Mouse (Mus musculus) forebrain, embryonic 14.5 days (tissue): Measurements from ENCODE around the gene Gm49630. TPM values are rescaled to one million over a fixed set of nuclear protein-coding genes. Genes with fewer than 3 reads are reported as not detected.
"Not testable (repeated sequence)": the region's sequence is repeated elsewhere in the genome, so short reads cannot be mapped to it uniquely, and the experiment has no call there.

Source experiments
- ATAC-seq: fragments of 200-750 bp; cut with Nextera tagmentation; 2 replicates; pipeline ENCODE4 v1.8.0; 2017; ENCODE audit warnings: mild to moderate bottlenecking, moderate library complexity
- DNase-seq: peaks from one replicate; pipeline ENCODE4 v3.0.0-alpha.2; 2015; ENCODE audit warnings: low spot score
- H3K27ac ChIP-seq: fragments of 300-500 bp; sonication (generic); 2 replicates; pipeline ENCODE4 v1.5.1; 2014; ENCODE audit warnings: low read depth, mild to moderate bottlenecking, control low read depth, low read length, moderate library complexity
- H3K27me3 ChIP-seq: fragments of 300-500 bp; sonication (generic); replicated peaks from 2 replicates; pipeline ENCODE4 v1.6.1; 2014; ENCODE audit warnings: low read length, control low read depth, mixed read lengths; ENCODE audit not compliant: control insufficient read depth, insufficient read depth
- H3K36me3 ChIP-seq: fragments of 300-500 bp; sonication (generic); 2 replicates; pipeline ENCODE4 v1.6.1; 2014; ENCODE audit warnings: low read length, control low read depth; ENCODE audit not compliant: control insufficient read depth, insufficient read depth
- H3K4me1 ChIP-seq: fragments of 300-500 bp; sonication (generic); 2 replicates; pipeline ENCODE4 v1.6.1; 2014; ENCODE audit warnings: antibody characterized with exemption, low read length, control low read depth; ENCODE audit not compliant: control insufficient read depth, insufficient read depth
- H3K4me2 ChIP-seq: fragments of 300-500 bp; sonication (generic); 2 replicates; pipeline ENCODE4 v1.6.1; 2014; ENCODE audit warnings: mild to moderate bottlenecking, control low read depth, low read length
- H3K4me3 ChIP-seq: fragments of 300-500 bp; sonication (generic); 2 replicates; pipeline ENCODE4 v1.5.1; 2014; ENCODE audit warnings: low read depth, low read length, control low read depth
- H3K9ac ChIP-seq: fragments of 300-500 bp; sonication (generic); 2 replicates; pipeline ENCODE4 v1.6.1; 2014; ENCODE audit warnings: mild to moderate bottlenecking, low read length, control low read depth, moderate library complexity
- H3K9me3 ChIP-seq: fragments of 300-500 bp; sonication (generic); replicated peaks from 2 replicates; pipeline ENCODE4 v1.6.1; 2016; ENCODE audit warnings: low read length, control low read depth, mixed read lengths; ENCODE audit not compliant: control insufficient read depth
- WGBS: fragments of 180-500 bp; shearing (Covaris S2); extraction: QIAGEN DNeasy Blood & Tissue Kit; methylation state at CpG from one replicate; pipeline ENCODE4 v1.1.7; 2014; 5-methylcytosine and 5-hydroxymethylcytosine counted together
- polyA plus RNA-seq: library from polyadenylated mRNA; unstranded; fragments of >200 nt; fragmentation: Nextera tagmentation; extraction: Ambion mirVana; gene quantifications from 2 replicates; pipeline ENCODE4 v1.2.1, GENCODE M21; 2014

Gm49630 gene
- polyA plus RNA-seq, 1 experiment from 2014 or later: not detected

- H3K4me3 ChIP-seq, H3K4me1 ChIP-seq, H3K27me3 ChIP-seq, H3K4me2 ChIP-seq, H3K27ac ChIP-seq, ATAC-seq, H3K9ac ChIP-seq, H3K9me3 ChIP-seq, DNase-seq, H3K36me3 ChIP-seq: not testable (repeated sequence)
- 92% methylated on average over 1 of the region's 1 CpGs for WGBS
Observed at GRCm38 (mm10) chr17:7352596-7352995, 19.2 kb downstream of the Gm49630 start, which contains the start of gene Ttll2. Gene Ttll2 (minus strand): TSS chr17:7352696.

DNA sequence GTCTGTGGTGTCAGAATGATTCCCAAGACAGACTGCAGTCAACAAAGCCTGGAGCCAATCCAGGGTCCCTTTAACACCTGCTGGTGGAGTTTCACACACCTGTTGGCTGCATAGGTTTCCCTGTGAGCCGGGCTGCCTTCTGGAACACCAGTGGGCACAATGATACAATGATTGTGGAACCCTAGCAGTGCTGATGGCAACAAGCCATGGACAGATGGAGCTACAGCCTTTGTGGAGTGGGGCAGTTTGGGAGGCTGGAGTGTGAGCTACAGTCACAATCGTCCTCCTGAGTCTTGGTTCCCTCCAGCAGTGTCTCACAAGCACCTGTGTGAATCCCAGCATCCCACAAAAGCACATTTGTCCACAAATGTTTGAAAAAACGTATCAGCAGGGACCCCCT, 23.0 kb downstream of the Gm49630 start:
- ATAC-seq (peak; percentile 69; the same call in 1 of the 2 replicates), DNase-seq (peak; percentile 24)
- H3K27ac ChIP-seq, H3K36me3 ChIP-seq, H3K4me3 ChIP-seq, H3K4me2 ChIP-seq, H3K9ac ChIP-seq, H3K27me3 ChIP-seq, H3K9me3 ChIP-seq, H3K4me1 ChIP-seq: not testable (repeated sequence)
- WGBS: 54% methylated on average over 2 of the region's 3 CpGs

GRCm38 (mm10) chr17:7337381-7337780, 34.4 kb downstream of the Gm49630 start:
- H3K27me3 ChIP-seq, H3K4me3 ChIP-seq, ATAC-seq, H3K27ac ChIP-seq, H3K4me1 ChIP-seq, H3K36me3 ChIP-seq, H3K4me2 ChIP-seq, H3K9ac ChIP-seq, DNase-seq, H3K9me3 ChIP-seq: not testable (repeated sequence)
- WGBS: 87% methylated on average over 7 of the region's 9 CpGs

DNA sequence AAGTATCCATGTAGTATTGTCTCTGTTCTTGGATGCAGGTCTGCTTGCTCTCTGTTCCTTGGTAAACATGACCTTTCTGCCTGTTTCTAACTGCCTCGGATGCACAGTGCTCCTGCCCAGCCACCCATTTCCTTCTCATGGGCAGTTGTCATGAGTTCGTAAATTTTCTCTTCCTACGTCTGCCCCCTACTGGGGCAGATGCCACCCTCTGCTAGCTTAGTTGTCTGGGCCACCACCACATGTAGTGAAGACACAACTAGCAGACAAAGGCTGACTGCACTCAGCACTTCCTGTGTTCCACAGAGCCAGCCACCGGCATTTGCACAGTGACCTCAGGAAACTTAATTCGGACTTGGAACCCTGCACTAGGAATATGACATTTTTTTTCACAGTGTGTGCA, 39.0 kb downstream of the Gm49630 start:
- H3K9me3 ChIP-seq, H3K27me3 ChIP-seq, H3K27ac ChIP-seq, H3K4me3 ChIP-seq, ATAC-seq, H3K9ac ChIP-seq, H3K4me2 ChIP-seq, DNase-seq, H3K36me3 ChIP-seq, H3K4me1 ChIP-seq: not testable (repeated sequence)
- 86% methylated on average over 3 of the region's 5 CpGs for WGBS

GRCm38 (mm10) chr17:7326415-7326814, 45.4 kb downstream of the Gm49630 start:
- WGBS: 85% methylated on average over 3 of the region's 8 CpGs
- not testable (repeated sequence) for H3K4me1 ChIP-seq, H3K27ac ChIP-seq, H3K4me2 ChIP-seq, H3K27me3 ChIP-seq, H3K9ac ChIP-seq, ATAC-seq, DNase-seq, H3K9me3 ChIP-seq, H3K36me3 ChIP-seq, H3K4me3 ChIP-seq

DNA sequence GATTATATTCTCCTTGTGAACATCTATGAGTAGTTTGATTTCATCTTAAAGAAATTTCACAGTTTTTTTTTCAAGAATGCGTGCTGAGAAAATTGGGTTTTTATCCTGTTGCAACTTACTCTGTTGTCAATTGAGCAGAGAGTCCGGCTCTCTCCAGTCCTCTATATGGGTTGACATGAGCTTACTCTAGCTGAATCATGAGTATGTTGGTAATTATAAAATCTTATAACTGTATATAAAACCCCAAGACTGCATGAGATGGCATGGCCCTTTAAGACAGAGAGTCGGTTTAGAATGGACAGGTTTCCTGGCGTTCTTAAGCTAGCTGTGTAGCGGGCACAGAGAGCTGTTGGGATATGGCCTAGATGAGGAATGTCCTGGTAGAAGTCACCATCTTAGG, 47.4 kb downstream of the Gm49630 start, which contains the start of gene Tcp10a:
Tcp10a (plus strand) TSS at position 301 of the 400 bp plus-strand sequence.
- H3K27me3 ChIP-seq, H3K36me3 ChIP-seq, H3K4me2 ChIP-seq, ATAC-seq, H3K9me3 ChIP-seq, H3K4me1 ChIP-seq, H3K4me3 ChIP-seq, H3K27ac ChIP-seq, H3K9ac ChIP-seq, DNase-seq: not testable (repeated sequence)
- 92% methylated on average over 3 of the region's 5 CpGs for WGBS

DNA sequence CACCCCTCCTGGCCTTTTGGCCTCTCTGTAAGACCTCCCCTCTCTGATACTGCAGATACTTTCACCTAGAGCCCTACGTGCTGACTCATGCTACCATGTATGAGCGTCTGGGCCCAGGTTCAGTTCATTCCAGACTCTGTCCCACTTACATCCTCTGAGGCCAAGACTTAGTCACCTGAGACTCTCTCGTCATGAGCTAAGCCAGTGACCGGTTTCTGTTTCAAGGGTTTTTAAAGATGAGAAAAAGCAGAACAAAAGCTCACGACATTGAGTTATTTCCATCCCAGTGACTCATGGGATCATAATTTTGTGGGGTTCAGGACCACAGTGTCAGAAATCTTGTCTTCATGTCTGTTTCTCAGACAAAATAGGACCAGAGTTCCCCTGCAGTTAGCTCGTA, 52.0 kb downstream of the Gm49630 start:
- not testable (repeated sequence) for H3K9me3 ChIP-seq, H3K4me2 ChIP-seq, H3K27ac ChIP-seq, H3K4me1 ChIP-seq, H3K36me3 ChIP-seq, H3K27me3 ChIP-seq, ATAC-seq, DNase-seq, H3K9ac ChIP-seq, H3K4me3 ChIP-seq
- WGBS: 92% methylated on average over 6 of the region's 6 CpGs

DNA sequence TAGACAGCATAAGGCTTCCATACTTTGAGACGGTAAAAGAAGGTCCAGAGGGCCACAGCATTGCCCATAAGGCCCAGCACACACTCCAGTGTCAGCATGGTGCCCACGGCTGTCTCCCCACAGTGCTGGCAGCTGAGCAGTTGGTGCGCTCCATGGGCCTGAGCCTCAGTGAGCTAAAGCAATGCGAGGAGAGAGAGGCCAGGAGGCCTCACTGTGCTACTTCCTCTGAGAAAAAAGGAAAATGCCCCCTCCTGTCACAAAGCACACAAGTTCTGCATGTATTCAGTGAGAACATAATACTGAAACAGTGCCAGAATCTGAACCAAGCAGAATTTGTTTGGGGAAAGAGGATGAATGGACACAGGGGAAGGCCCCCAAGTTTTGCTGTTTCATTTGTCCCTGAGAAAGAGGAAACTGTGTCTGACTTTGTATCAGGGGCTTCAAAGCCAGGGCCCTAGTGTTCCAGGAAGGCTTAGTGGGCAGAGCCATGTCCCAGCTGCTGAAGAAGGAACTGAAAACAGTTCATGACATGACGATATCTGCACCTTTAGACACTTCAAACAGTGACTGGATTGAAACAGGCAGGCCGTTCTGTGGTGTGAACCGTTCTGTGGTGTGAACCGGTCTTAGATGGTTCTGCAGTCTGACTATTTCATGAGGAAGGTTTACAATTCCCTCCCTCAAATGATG, 55.9 kb downstream of the Gm49630 start:
- H3K9ac ChIP-seq, H3K4me2 ChIP-seq, H3K27me3 ChIP-seq, DNase-seq, H3K36me3 ChIP-seq, H3K4me1 ChIP-seq, H3K27ac ChIP-seq, H3K4me3 ChIP-seq, H3K9me3 ChIP-seq, ATAC-seq: not testable (repeated sequence)
- 92% methylated on average over 6 of the region's 8 CpGs for WGBS

DNA sequence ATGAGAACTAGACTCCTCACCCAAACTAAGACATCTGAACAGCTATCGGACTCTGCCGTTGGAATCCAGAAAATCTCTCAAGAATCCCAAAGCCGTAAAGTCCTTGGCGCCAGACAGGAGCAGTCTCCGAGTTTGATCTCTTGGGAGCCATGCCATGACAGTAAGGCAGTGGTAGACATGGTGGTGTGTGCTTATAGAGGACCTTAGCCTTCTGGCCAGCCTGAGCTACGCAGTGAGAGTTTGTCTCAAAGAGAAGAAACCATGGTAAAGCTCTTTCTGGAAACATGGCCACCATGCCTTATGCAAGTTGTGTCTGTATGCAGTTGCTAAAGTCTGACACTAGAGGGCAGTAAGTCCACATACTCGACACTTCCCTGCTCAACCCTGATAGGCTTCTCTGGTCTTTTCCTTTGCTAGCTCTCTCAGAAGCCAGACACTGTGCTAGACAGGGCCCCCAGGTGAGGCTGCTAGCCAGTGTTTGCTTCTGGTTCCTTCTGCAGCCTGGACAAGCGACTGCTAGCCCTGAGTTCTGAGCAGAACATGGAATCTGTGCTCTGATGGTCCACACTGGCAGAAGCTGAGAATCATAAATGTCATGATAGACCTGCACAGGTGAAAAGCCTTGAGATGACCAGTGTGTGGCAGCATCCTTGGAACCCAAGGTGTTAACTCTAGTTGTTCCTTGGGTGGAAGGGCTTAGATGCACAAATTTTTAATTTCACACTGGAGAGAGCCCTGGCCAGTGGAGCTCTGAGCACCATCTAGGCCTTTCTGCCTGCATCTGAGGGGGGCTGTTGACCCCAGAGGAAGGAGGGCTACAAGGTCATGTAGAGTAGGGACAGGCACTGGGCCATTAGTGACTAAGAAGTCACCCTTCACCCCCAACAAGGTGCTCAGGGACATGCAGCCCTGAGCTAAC, 65.2 kb downstream of the Gm49630 start:
- not testable (repeated sequence) for H3K9me3 ChIP-seq, H3K27ac ChIP-seq, H3K4me1 ChIP-seq, DNase-seq, H3K4me2 ChIP-seq, H3K27me3 ChIP-seq, H3K9ac ChIP-seq, H3K4me3 ChIP-seq, H3K36me3 ChIP-seq
- ATAC-seq: peak; percentile 94
- WGBS: 64% methylated on average over 8 of the region's 8 CpGs
